Mouse (Mus musculus) T-cell, adult 66 days (primary cell): ENCODE results near the gene Lbhd1. TPM values are rescaled to one million over a fixed set of nuclear protein-coding genes. Genes with fewer than 3 reads are reported as not detected.

Experiments used
- total RNA-seq, 2 experiments: library from RNA; stranded (reverse); gene quantifications; 3 replicates in 1 of 2; 4 replicates in 1 of 2; pipeline ENCODE4 v1.2.4; 2023

Gene Lbhd1
- total RNA-seq, 2 experiments from 2014 or later = 13.4 to 24.7 TPM

Other genes with a start within 250 kb of the Lbhd1 start
- gene Chrm1, start 219.9 kb upstream of the Lbhd1 start, total RNA-seq = not detected
- 100 to 1,000 TPM; 186 to 208 TPM for gene Slc3a2, start 160.4 kb upstream of the Lbhd1 start, total RNA-seq
- 10 to 100 TPM; 87.5 to 97.1 TPM for gene Wdr74, start 147.9 kb upstream of the Lbhd1 start, total RNA-seq
- gene 1700092M07Rik, start 143.0 kb upstream of the Lbhd1 start, total RNA-seq = 10 to 100 TPM; 11.8 to 13.2 TPM
- 100 to 1,000 TPM; 226 to 241 TPM for gene Stx5a, start 142.3 kb upstream of the Lbhd1 start, total RNA-seq
- 100 to 1,000 TPM; 459 to 471 TPM for gene Nxf1, start 126.7 kb upstream of the Lbhd1 start, total RNA-seq
- gene Tmem223, start 112.7 kb upstream of the Lbhd1 start, total RNA-seq = 10 to 100 TPM; 46.9 to 48.0 TPM
- gene Tmem179b, start 109.3 kb upstream of the Lbhd1 start, total RNA-seq = 10 to 100 TPM; 66.4 to 71.6 TPM
- gene Taf6l, start 97.3 kb upstream of the Lbhd1 start, total RNA-seq = 10 to 100 TPM; 13.8 to 17.4 TPM
- 10 to 100 TPM; 60.3 to 66.7 TPM for gene Polr2g, start 85.2 kb upstream of the Lbhd1 start, total RNA-seq
- 1 to 10 TPM in 1 of 2 experiments, under 1 TPM in 1; 0.99 to 1.1 TPM for gene Zbtb3, start 81.2 kb upstream of the Lbhd1 start, total RNA-seq
- 10 to 100 TPM; 30.4 to 30.6 TPM for gene Ttc9c, start 64.4 kb upstream of the Lbhd1 start, total RNA-seq
- gene Hnrnpul2, start 63.7 kb upstream of the Lbhd1 start, total RNA-seq = 100 to 1,000 TPM; 105 to 110 TPM
- gene AC129217.1, start 54.0 kb upstream of the Lbhd1 start, total RNA-seq = 10 to 100 TPM in 1 of 2 experiments, 1 to 10 TPM in 1; 2.4 to 17.5 TPM
- 10 to 100 TPM; 39.2 to 44.0 TPM for gene Bscl2, start 46.3 kb upstream of the Lbhd1 start, total RNA-seq
- not detected for gene Gng3, start 44.5 kb upstream of the Lbhd1 start, total RNA-seq
- gene Lrrn4cl, start 33.0 kb upstream of the Lbhd1 start, total RNA-seq = 1 to 10 TPM in 1 of 2 experiments, under 1 TPM in 1; 0.96 to 1.5 TPM
- gene Ubxn1, start 12.2 kb upstream of the Lbhd1 start, total RNA-seq = 100 to 1,000 TPM; 115 to 121 TPM
- 10 to 100 TPM; 33.0 to 39.5 TPM for gene Uqcc3, start 2.8 kb upstream of the Lbhd1 start, total RNA-seq
- not detected for gene Gm49403, start 198 bp downstream of the Lbhd1 start, total RNA-seq
- 10 to 100 TPM; 20.3 to 25.8 TPM for gene 1810009A15Rik, start 5.1 kb downstream of the Lbhd1 start, total RNA-seq
- gene Gm49416, start 5.2 kb downstream of the Lbhd1 start, total RNA-seq = 1 to 10 TPM; 1.9 to 4.8 TPM
- 10 to 100 TPM; 23.9 to 26.9 TPM for gene Ints5, start 9.3 kb downstream of the Lbhd1 start, total RNA-seq
- 100 to 1,000 TPM; 161 to 162 TPM for gene Ganab, start 14.3 kb downstream of the Lbhd1 start, total RNA-seq
- 10 to 100 TPM; 57.0 to 61.4 TPM for gene B3gat3, start 36.6 kb downstream of the Lbhd1 start, total RNA-seq
- gene Rom1, start 45.6 kb downstream of the Lbhd1 start, total RNA-seq = 1 to 10 TPM; 5.8 to 6.1 TPM
- gene Eml3, start 45.8 kb downstream of the Lbhd1 start, total RNA-seq = 10 to 100 TPM; 91.2 to 97.8 TPM
- gene Mta2, start 58.1 kb downstream of the Lbhd1 start, total RNA-seq = 100 to 1,000 TPM; 206 to 212 TPM
- 10 to 100 TPM; 31.6 to 34.9 TPM for gene Tut1, start 70.1 kb downstream of the Lbhd1 start, total RNA-seq
- gene Eef1g, start 83.3 kb downstream of the Lbhd1 start, total RNA-seq = 100 to 1,000 TPM; 615 to 678 TPM
- 100 to 1,000 TPM; 113 to 135 TPM for gene Ahnak, start 105.6 kb downstream of the Lbhd1 start, total RNA-seq
- not detected for gene Scgb1a1, start 204.2 kb downstream of the Lbhd1 start, total RNA-seq